Mouse (Mus musculus): ENCODE data around the gene Mettl11b. TPM values are rescaled to one million over a fixed set of nuclear protein-coding genes. Genes with fewer than 3 reads are reported as not detected.

Gene Mettl11b
- total and polyA plus RNA-seq, 2 experiments from 2014 or later = not detected

DNA sequence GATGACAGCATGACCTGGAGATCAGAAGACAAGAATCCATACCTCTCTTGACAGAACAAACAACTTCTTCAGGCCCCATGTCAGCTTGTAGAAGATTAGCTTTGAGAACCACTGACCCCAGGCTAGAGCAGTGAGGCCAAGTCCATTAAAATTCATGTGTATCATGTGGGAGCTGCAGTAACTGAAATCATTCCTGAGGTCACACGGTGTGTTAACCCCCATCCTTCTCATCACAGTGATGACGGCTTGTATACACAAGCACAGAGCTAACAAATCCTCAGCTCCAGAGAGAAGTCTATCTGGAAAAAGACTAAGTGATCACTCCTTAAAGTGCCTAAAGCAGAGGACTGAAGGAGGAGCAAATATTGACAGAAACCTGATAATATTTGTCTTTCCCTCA lies 68.0 kb downstream of the Mettl11b start:
- Histone ChIP-seq H3K36me3 (ENCODE audit: insufficient read depth, low read length) (no peaks in the 10 kb centered on the region), H3K9me3 (ENCODE audit: low read length) (no peaks in the 10 kb centered on the region), H3K4me1 (ENCODE audit: insufficient read depth, low read length) (no peaks in the 10 kb centered on the region), H3K9ac (replicated peaks; ENCODE audit: low read length) (no peak overlapping the region), H3K4me3 (ENCODE audit: low read length) (no peak overlapping the region), H3K27me3 (ENCODE audit: insufficient read depth, low read length) (no peaks in the 10 kb centered on the region), H3K27ac (no peak overlapping the region), H3K4me2 (ENCODE audit: low read depth, low read length) (no peak overlapping the region)
- WGBS = 64% methylated on average over 2 of the region's 2 CpGs
- DNase-seq (ENCODE audit: low spot score) = no peak
- no peak for TF ChIP-seq CTCF (IDR thresholded peaks at IDR 0.05; ENCODE audit: low read depth)
- ATAC-seq = no peak

DNA sequence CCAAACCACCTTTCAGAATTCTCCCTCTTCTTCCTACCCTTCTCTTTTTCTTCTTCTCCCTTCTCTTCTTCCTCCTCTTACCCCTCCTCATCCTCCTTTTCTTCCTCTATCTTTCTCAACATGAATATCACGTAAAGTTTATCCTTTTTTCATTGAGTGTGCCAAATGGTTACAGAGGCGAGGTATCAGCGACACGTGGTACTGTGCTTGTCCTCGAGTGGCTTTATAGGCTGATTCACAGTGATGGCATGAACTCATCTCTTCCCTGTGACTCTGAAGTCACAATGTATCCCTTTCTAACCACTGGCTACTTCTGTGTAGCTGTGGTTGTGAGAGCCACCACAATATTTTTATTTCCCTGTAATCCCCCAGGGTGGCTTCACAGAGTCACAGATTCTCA lies 68.6 kb downstream of the Mettl11b start:
- H3K4me3 ChIP-seq (ENCODE audit: low read length) = no peak overlapping the region
- H3K4me2 ChIP-seq (ENCODE audit: low read depth, low read length) = no peak overlapping the region
- H3K27ac ChIP-seq = no peak overlapping the region
- H3K4me1 ChIP-seq (ENCODE audit: insufficient read depth, low read length) = no peaks in the 10 kb centered on the region
- H3K27me3 ChIP-seq (ENCODE audit: insufficient read depth, low read length) = no peaks in the 10 kb centered on the region
- no peak overlapping the region for H3K9ac ChIP-seq (replicated peaks; ENCODE audit: low read length)
- TF ChIP-seq CTCF (IDR thresholded peaks at IDR 0.05; ENCODE audit: low read depth) = no peak
- ATAC-seq (no peak), DNase-seq (ENCODE audit: low spot score) (no peak)
- no peaks in the 10 kb centered on the region for H3K36me3 ChIP-seq (ENCODE audit: insufficient read depth, low read length)
- no peaks in the 10 kb centered on the region for H3K9me3 ChIP-seq (ENCODE audit: low read length)
- WGBS = 97% methylated on average over 5 of the region's 5 CpGs

Other genes with a start within 250 kb of the Mettl11b start
- gene Kifap3, start 54.4 kb upstream of the Mettl11b start, total RNA-seq (2014; rRNA removed) = 110 and 122 TPM in 2 replicates
- 123 and 125 TPM in 2 replicates for gene Kifap3, start 54.4 kb upstream of the Mettl11b start, polyA plus RNA-seq (2015; fragmentation: Nextera tagmentation; extraction: Ambion mirVana)
- gene Scyl3, start 203.9 kb upstream of the Mettl11b start, total RNA-seq (2014; rRNA removed) = 15.2 and 15.3 TPM in 2 replicates
- gene Scyl3, start 203.9 kb upstream of the Mettl11b start, polyA plus RNA-seq (2015; fragmentation: Nextera tagmentation; extraction: Ambion mirVana) = 11.6 and 14.2 TPM in 2 replicates